Mouse (Mus musculus): ENCODE measurements around the gene Mertk. TPM values are rescaled to one million over a fixed set of nuclear protein-coding genes. Genes with fewer than 3 reads are reported as not detected.
"Not testable (repeated sequence)": the region's sequence is repeated elsewhere in the genome, so short reads cannot be mapped to it uniquely, and the experiment has no call there.

Gene Mertk
- 9.4 and 10.1 TPM in 2 replicates for polyA plus RNA-seq (2015; fragmentation: Nextera tagmentation; extraction: Ambion mirVana)

DNA sequence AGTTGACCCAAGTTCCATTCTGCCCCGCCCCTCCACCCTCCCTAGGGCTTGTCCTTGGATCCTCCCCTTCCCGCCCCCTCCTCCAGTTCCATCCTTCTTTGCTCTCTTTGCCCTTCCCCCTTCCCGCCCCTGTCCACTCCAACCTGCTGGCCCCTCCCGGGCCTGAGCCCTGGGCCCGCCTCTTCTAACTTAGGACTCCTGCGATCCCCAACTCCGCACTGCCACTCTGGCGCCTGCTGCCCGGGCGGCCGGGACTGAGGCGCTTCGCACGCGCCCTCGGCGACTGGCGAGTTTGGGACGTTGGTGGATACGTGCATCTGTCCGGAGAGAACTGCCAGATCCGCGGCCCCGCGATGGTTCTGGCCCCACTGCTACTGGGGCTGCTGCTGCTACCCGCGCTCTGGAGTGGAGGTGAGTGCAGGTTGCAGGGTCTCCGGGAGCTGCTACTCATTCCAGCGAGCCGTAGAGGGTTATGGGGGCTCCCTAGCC is at the start of gene Mertk:
TSS of gene Mertk (plus strand) at position 264 of the 489 bp plus-strand sequence.
- no peaks in the 10 kb centered on the region for H3K27me3 ChIP-seq (replicated peaks)
- peak within 1 kb of the TSS; percentile 89 for H3K27ac ChIP-seq
- under 1% methylated on average over 30 of the region's 30 CpGs for WGBS
- H3K36me3 ChIP-seq = no peaks in the 10 kb centered on the region
- H3K4me3 ChIP-seq (replicated peaks) = peak within 1 kb of the TSS; percentile 66
- ATAC-seq = peak; percentile 97
- H3K4me1 ChIP-seq (replicated peaks) = 0 out of 2 replicates have a peak, but pooled peaks cover 9% of the 10 kb centered on the region
- peak within 1 kb of the TSS; percentile 78 for H3K4me2 ChIP-seq (replicated peaks)
- peak within 1 kb of the TSS; percentile 69 for H3K9ac ChIP-seq
- no peaks in the 10 kb centered on the region for H3K9me3 ChIP-seq

DNA sequence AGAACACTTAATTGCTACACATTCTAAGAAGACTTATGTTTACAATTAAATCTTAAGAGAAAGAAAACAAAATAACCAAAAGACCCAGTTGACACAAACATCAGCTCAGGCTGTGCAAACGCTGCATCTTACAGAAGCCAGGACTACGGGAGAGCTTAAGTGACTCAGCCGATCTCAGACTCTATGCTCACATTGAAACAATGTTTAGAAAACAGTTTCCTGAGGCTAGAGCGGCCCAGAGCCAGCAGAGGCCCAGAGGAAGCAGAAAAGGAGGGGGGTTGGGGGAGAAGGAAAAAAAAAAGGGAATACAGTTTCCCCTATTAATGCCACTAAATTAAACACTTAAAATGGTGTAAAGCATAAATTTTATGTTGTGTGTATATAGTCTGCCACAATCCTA is 18.1 kb upstream of the Mertk start:
- ATAC-seq = no peak
- H3K27ac ChIP-seq = no peak overlapping the region
- H3K36me3 ChIP-seq = peaks cover 30% of the 10 kb centered on the region
- no peaks in the 10 kb centered on the region for H3K27me3 ChIP-seq (replicated peaks)
- H3K4me3 ChIP-seq (replicated peaks) = no peak overlapping the region
- H3K4me2 ChIP-seq (replicated peaks) = no peak overlapping the region
- H3K9ac ChIP-seq = no peak overlapping the region
- H3K4me1 ChIP-seq (replicated peaks) = peaks cover under 1% of the 10 kb centered on the region; the same call in 1 of the 2 replicates
- WGBS = 44% methylated on average over 4 of the region's 4 CpGs
- no peaks in the 10 kb centered on the region for H3K9me3 ChIP-seq

DNA sequence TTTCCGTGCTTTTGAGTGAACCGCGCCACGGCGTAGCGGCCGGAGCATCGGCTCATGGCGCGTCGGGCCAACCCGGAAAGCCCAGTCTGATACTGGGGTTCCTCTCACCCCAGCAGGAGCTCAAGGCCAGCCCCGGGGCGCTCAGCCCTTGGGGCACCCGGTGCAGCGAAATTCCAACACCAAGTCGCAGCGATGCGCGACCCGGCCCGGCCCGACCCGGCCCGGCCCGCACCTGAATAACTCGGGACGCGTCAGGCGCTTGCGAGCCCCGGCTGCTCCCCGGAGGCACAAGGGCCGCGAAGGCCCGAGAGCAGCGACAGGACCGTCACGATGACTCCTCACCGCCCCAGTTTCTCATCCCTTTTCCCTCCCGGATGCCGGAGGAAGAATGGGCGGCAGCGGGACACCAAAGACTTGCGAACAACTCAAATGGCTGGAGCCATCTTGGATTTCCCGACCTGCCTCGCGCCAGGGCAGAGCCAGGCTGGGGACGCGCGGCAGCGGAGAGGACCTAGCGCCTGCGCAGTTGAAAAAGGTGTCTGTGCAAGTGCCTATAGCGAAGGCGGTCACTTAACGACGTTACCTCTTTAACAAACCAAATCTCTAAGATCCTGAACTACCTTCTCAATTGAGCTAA is 11.7 kb upstream of the Mertk start, which contains the start of gene Anapc1:
TSS of gene Anapc1 (minus strand) at position 471 of the 637 bp plus-strand sequence.
- Histone ChIP-seq H3K4me1 (replicated peaks) (peaks cover 7% of the 10 kb centered on the region), H3K27me3 (replicated peaks) (no peaks in the 10 kb centered on the region), H3K9ac (peak within 1 kb of the TSS; percentile 96), H3K4me3 (replicated peaks) (peak within 1 kb of the TSS; percentile 81), H3K9me3 (no peaks in the 10 kb centered on the region), H3K27ac (peak within 1 kb of the TSS; percentile 91), H3K4me2 (replicated peaks) (peak within 1 kb of the TSS; percentile 63), H3K36me3 (peaks cover 11% of the 10 kb centered on the region)
- under 1% methylated on average over 58 of the region's 58 CpGs for WGBS
- peak; percentile 99 for ATAC-seq

DNA sequence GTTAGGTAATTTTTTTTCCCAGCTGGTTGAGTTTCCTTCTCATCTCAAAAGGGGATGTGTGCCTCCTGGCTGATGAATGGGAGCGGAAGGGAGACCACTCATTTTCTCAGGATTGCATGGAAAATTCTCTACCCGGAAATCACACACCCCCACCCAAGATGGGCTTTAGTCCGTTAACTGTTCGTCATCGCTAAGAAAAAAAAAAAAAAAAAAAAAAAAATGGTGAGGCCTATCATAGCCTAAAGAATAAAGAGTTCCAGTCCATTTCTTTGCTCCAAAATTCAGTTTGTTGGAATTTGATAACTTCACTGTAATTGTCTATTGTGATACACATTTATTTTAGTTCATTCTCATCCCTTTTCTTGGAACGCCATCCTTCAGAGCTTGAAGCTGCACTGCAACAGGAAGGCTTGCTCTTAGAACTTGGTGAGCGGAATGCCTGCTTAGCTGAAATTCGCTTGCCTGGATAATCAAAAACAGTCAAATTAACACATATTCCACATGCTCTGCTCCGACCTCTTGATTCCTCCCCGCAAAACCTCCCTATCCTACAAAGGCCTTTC is 11.1 kb upstream of the Mertk start:
- Histone ChIP-seq H3K4me2 (replicated peaks) (peak overlapping the region; percentile 63), H3K4me1 (replicated peaks) (peaks cover 7% of the 10 kb centered on the region), H3K9ac (peak overlapping the region; percentile 96; the same call in 1 of the 2 replicates), H3K36me3 (peaks cover 8% of the 10 kb centered on the region), H3K27me3 (replicated peaks) (no peaks in the 10 kb centered on the region), H3K27ac (peak overlapping the region; percentile 91; the same call in 1 of the 2 replicates), H3K9me3 (no peaks in the 10 kb centered on the region), H3K4me3 (replicated peaks) (peak overlapping the region; percentile 81)
- ATAC-seq = peak; percentile 82
- WGBS = 44% methylated on average over 10 of the region's 10 CpGs

DNA sequence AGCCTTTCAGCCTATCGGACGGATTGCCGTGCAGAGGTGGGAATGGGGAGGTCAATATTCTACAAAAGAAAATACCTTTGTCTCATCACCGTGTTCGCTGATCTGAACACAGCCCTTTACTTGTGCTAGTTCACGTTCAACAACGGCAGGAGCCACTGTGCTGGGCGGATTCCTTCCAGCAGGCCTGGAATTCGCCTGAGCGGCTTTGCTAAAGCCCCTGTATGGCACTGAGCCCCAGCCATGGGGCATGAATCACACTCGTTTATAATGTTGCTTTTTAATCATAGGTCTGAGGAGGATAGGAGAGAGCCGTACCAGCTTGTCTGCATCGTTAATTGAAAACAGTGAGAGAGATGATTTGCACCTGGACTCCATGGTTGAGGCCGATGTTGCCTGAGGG is 6.4 kb upstream of the Mertk start:
- Histone ChIP-seq H3K27me3 (replicated peaks) (no peaks in the 10 kb centered on the region), H3K27ac (no peak overlapping the region), H3K4me3 (replicated peaks) (no peak overlapping the region), H3K36me3 (no peaks in the 10 kb centered on the region), H3K4me2 (replicated peaks) (no peak overlapping the region), H3K4me1 (replicated peaks) (peaks cover under 1% of the 10 kb centered on the region; the same call in 1 of the 2 replicates), H3K9ac (no peak overlapping the region), H3K9me3 (no peaks in the 10 kb centered on the region)
- ATAC-seq = no peak
- WGBS = 75% methylated on average over 14 of the region's 14 CpGs

DNA sequence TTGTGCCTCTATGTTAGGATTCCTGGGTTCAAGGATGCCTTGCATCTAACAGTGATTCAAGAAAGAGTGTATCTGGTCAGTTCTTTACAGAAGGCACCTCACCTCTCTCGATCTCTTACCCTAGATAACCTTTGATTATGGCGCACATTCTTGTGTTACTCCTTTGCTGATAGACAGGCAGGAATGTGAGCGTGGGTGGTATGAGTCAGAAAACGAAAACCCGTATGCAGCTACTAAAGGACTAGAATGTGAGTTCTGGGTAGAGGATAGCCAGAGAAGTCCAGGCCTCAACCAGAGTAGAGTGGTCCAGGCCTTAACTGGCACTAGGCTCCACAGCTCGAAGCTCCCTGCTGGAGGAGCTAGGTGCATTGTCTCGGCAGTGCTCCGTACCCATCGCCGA is 6.0 kb upstream of the Mertk start:
- ATAC-seq = no peak
- WGBS = 86% methylated on average over 10 of the region's 10 CpGs
- no peaks in the 10 kb centered on the region for H3K36me3 ChIP-seq
- H3K9me3 ChIP-seq = no peaks in the 10 kb centered on the region
- H3K27me3 ChIP-seq (replicated peaks) = no peaks in the 10 kb centered on the region
- no peak overlapping the region for H3K4me2 ChIP-seq (replicated peaks)
- H3K4me3 ChIP-seq (replicated peaks) = no peak overlapping the region
- H3K4me1 ChIP-seq (replicated peaks) = peaks cover 5% of the 10 kb centered on the region; the same call in 1 of the 2 replicates
- H3K27ac ChIP-seq = no peak overlapping the region
- no peak overlapping the region for H3K9ac ChIP-seq

DNA sequence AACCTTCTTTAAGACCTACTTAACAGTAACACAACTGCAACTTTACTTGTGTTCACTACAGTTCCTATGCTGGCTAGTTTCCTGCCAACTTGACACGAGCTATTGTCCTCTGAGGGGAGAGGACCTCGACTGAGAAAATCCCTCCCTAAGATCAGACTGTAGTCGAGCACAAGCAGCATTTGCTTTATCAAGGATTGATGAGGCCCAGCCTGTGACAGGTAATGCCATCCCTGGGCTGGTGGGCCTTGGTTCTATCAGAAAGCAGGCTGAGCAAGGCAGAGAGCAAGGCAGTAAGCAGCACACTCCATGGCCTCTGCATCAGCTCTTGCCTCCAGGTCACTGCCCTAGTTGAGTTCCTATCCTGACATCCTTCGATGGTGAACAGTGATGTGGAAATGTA is 5.5 kb upstream of the Mertk start:
- no peak overlapping the region for H3K27ac ChIP-seq
- no peaks in the 10 kb centered on the region for H3K36me3 ChIP-seq
- 0 out of 2 replicates have a peak, but pooled peaks cover 6% of the 10 kb centered on the region for H3K4me1 ChIP-seq (replicated peaks)
- 70% methylated on average over 4 of the region's 4 CpGs for WGBS
- no peak overlapping the region for H3K9ac ChIP-seq
- no peak for ATAC-seq
- no peak overlapping the region for H3K4me2 ChIP-seq (replicated peaks)
- no peaks in the 10 kb centered on the region for H3K9me3 ChIP-seq
- no peaks in the 10 kb centered on the region for H3K27me3 ChIP-seq (replicated peaks)
- H3K4me3 ChIP-seq (replicated peaks) = no peak overlapping the region

DNA sequence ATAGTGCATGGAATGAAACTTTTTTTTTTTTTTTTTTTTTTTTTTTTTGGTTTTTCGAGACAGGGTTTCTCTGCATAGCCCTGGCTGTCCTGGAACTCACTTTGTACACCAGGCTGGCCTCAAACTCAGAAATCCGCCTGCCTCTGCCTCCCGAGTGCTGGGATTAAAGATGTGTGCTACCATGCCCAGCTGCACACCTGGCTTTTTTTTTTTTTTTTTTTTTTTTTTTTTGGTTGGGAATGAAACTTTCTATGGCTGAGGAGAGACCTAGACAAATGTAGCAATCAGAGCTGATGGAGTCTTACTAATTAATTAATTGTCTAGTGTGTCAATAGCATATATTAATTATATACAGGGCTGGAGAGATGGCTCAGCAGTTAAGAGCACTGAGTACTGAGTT is 4.9 kb upstream of the Mertk start:
- 91% methylated on average over 3 of the region's 3 CpGs for WGBS
- not testable (repeated sequence) for H3K9me3 ChIP-seq; H3K4me1 ChIP-seq (replicated peaks); H3K27me3 ChIP-seq (replicated peaks); H3K9ac ChIP-seq; H3K4me3 ChIP-seq (replicated peaks); H3K27ac ChIP-seq; ATAC-seq; H3K4me2 ChIP-seq (replicated peaks); H3K36me3 ChIP-seq

DNA sequence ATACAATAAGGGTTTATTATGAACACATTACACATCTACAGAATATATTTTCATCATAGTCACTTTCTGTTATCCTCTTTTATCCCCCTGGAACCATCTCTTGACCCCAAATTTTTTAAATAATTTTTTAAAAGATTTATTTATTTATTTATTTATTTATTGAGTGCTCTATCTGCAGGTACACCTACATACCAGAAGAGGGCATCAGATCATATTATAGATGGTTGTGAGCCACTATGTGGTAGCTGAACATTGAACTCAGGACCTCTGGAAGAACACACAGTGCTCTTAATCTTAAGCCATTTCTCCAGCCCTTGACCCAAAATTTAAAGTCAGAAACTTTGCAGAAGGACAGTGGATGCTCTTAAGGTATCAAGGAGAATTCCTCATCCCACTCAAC is 4.2 kb upstream of the Mertk start:
- Histone ChIP-seq H3K27ac (no peak overlapping the region), H3K9me3 (no peaks in the 10 kb centered on the region), H3K4me1 (replicated peaks) (0 out of 2 replicates have a peak, but pooled peaks cover 6% of the 10 kb centered on the region), H3K36me3 (no peaks in the 10 kb centered on the region), H3K9ac (no peak overlapping the region), H3K4me2 (replicated peaks) (no peak overlapping the region), H3K27me3 (replicated peaks) (no peaks in the 10 kb centered on the region), H3K4me3 (replicated peaks) (no peak overlapping the region)
- ATAC-seq = no peak

DNA sequence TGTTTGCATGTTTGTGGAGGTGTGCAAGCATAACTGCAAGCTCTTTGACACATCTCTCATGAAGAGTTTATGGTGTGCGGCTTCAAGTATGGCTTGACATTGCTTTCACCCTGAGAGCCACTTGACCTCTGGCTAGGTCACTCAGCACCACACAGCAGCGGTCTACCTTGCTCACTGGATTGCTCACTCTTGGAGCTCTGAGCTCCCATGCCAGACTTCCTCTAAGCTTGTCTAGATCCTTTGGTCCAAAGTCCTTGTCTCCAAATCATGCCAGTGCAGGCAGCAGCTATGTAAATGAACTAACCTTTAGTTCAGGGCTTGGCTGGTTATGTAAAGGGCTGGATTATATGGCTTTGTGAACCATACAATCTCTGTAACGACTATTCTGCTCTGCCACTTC is 2.3 kb upstream of the Mertk start:
- H3K4me1 ChIP-seq (replicated peaks) = 0 out of 2 replicates have a peak, but pooled peaks cover 9% of the 10 kb centered on the region
- peak; percentile 19 for ATAC-seq
- H3K9me3 ChIP-seq = no peaks in the 10 kb centered on the region
- no peaks in the 10 kb centered on the region for H3K36me3 ChIP-seq
- no peak overlapping the region for H3K9ac ChIP-seq
- no peak overlapping the region for H3K27ac ChIP-seq
- 56% methylated on average over 3 of the region's 3 CpGs for WGBS
- H3K4me2 ChIP-seq (replicated peaks) = no peak overlapping the region
- no peak overlapping the region for H3K4me3 ChIP-seq (replicated peaks)
- H3K27me3 ChIP-seq (replicated peaks) = no peaks in the 10 kb centered on the region

DNA sequence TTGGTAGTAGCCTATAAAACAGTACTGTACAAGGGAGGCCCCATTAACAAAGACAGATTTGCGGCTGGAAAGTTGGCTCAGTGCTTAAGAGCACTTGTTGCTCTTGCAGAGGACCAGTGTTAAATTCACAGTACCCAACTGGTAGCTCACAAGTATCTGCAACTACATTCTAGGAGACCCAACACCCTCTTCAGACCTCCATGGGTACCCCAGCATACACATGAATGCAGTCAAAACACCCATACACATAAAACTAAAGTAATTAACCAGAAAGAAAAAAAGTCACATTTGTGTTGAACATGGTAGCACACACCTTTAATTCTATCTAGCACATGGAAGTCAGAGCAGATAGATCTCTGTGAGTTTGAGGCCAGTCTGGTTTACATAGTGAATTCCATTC is 1.7 kb upstream of the Mertk start:
- no peak for ATAC-seq
- Histone ChIP-seq H3K4me3 (replicated peaks) (no peak overlapping the region), H3K9me3 (no peaks in the 10 kb centered on the region), H3K27me3 (replicated peaks) (no peaks in the 10 kb centered on the region), H3K9ac (no peak overlapping the region), H3K4me1 (replicated peaks) (0 out of 2 replicates have a peak, but pooled peaks cover 9% of the 10 kb centered on the region), H3K4me2 (replicated peaks) (no peak overlapping the region), H3K27ac (no peak overlapping the region), H3K36me3 (no peaks in the 10 kb centered on the region)
- WGBS = 88% methylated on average over 1 of the region's 1 CpGs

DNA sequence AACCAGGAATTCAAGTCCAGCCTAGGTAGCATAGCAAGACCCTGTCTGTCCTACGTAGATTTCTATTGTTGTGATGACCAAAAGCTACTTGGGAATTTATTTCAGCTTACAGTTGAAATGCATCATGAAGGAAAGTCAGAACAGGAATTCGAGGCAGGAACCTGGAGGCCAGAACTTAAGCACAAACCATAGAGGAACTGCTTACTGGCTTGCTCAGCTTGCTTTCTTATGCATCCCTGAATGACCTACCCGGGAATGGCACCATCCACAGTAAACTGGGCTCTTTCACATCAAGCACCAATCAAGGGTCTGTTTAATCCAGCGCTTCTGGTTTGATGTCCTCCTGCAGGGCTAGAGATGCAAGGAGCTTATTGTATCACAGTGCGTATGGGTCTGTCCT is 1.2 kb upstream of the Mertk start:
- H3K4me3 ChIP-seq (replicated peaks) = no peak overlapping the region
- H3K27ac ChIP-seq = no peak overlapping the region; the same call in 1 of the 2 replicates
- no peaks in the 10 kb centered on the region for H3K27me3 ChIP-seq (replicated peaks)
- no peak for ATAC-seq
- no peaks in the 10 kb centered on the region for H3K9me3 ChIP-seq
- H3K9ac ChIP-seq = peak overlapping the region; percentile 3; the same call in 1 of the 2 replicates
- H3K4me2 ChIP-seq (replicated peaks) = peak overlapping the region; percentile 78
- WGBS = 44% methylated on average over 5 of the region's 5 CpGs
- H3K4me1 ChIP-seq (replicated peaks) = 0 out of 2 replicates have a peak, but pooled peaks cover 9% of the 10 kb centered on the region
- no peaks in the 10 kb centered on the region for H3K36me3 ChIP-seq

All from intestine, embryonic 15.5 days (tissue).